Mouse (Mus musculus): ENCODE measurements around the gene Ggt1.

Ggt1 gene

DNA sequence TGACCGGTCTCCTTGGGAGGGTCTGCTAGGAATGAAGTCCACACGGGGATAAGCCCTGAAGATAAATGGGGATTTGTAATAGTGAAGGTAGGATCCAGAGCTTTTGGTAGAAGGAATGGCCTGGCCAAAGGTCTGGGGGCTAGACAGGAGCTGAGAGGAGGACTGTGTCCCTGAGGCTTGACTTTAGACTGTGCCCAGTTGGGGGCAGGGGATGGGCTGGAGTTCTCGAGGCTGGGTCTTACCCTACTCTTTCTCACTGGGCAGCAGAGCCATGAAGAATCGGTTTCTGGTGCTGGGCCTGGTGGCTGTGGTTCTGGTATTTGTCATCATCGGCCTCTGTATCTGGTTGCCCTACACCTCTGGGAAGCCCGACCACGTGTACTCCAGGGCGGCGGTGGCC lies 12.6 kb downstream of the Ggt1 start:
- in situ Hi-C loops (cut with MboI), result no loop called here

DNA sequence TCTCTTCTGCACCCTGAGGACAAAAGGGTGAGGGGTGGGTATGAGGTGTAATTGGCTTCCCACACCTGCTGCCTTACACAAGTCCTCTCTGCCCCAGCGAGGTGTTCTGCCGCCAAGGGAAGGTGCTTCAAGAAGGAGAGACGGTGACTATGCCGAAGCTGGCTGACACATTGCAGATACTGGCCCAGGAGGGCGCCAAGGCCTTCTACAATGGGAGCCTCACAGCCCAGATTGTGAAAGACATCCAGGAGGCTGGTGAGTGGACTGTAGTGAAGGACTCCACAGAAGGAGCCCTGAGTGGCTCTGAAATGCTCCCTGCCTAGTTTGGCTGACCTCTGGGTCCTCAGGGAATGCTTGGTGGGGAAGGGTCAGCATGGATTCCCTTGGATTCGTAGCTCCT lies 17.7 kb downstream of the Ggt1 start:
- in situ Hi-C loops (cut with MboI), result no loop called here

DNA sequence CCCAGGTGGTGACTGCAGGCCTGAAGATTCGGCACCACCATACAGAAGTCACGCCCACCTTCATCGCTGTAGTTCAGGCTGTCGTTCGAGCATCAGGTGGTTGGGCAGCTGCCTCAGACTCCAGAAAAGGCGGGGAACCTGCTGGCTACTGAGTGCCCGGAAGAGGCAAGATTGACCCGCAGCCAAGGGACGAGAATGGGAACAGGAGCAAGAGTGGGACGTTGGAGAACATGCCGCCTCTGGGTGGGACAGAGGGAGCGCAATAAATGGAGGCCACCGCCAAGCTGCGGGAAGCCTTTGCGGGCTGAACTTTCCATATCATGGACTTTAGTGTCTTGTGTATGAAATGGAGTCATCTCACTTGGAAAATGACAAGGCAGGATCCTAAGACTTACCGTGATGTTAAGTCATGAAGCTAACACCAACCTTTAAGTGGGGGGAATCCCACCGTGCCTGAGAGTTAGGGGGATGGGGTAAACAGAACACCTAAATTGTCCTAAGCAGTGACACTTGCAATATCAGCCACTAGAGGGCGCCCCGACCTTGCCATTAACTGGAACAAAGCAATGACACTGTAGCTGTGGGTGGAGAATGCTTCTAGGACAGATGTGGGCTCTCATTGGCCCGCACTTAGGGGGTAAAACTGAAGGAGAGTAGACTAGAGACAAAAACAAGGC lies 24.6 kb downstream of the Ggt1 start:
- in situ Hi-C loops (cut with MboI), result loop anchor here (5.0 kb wide), 1 partner anchor 51 kb away; no protein-coding TSS in a partner anchor

- in situ Hi-C loops (cut with MboI), result loop anchor here (5.0 kb wide), 1 partner anchor 51 kb away; no protein-coding TSS in a partner anchor
These were observed 25.1 kb downstream of the Ggt1 start for GRCm38 (mm10) chr10:75586553-75586879.

- in situ Hi-C loops (cut with MboI), result loop anchor here (5.0 kb wide), 1 partner anchor 50 kb away; no protein-coding TSS in a partner anchor
These were observed 26.4 kb downstream of the Ggt1 start for GRCm38 (mm10) chr10:75587781-75588180.

GRCm38 (mm10) chr10:75588336-75588735 lies 26.9 kb downstream of the Ggt1 start:
- in situ Hi-C loops (cut with MboI), result loop anchor here (5.0 kb wide), 1 partner anchor 49 kb away; no protein-coding TSS in a partner anchor

DNA sequence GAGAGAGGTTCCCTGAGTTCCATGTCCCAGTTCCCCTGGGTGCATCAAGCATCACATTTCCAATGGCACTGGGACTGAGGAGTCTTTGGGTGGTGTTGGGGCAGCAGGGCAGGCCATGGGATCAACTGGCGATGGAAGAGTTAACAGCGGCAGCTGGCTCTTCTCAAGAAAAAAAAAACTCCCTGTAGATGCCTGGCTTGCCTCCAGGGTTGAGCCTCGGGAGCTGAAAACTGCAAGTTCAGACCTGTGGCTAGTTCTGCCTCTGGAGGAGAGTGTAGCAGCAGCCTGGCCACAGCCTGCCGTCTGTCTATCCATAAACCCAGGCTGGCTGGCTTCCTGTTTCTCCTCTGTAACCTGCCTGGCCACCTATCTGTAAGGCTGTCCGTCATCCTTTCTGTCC lies 27.7 kb downstream of the Ggt1 start, which contains the start of gene Ggt5:
Gene Ggt5, plus strand, starts transcription at position 212 of the 400 bp plus-strand sequence.
- in situ Hi-C loops (cut with MboI), result loop anchor here (5.0 kb wide), 1 partner anchor 48 kb away; no protein-coding TSS in a partner anchor

GRCm38 (mm10) chr10:75589651-75590050 lies 28.2 kb downstream of the Ggt1 start:
- in situ Hi-C loops (cut with MboI), result loop anchor here (5.0 kb wide), 1 partner anchor 48 kb away; no protein-coding TSS in a partner anchor

DNA sequence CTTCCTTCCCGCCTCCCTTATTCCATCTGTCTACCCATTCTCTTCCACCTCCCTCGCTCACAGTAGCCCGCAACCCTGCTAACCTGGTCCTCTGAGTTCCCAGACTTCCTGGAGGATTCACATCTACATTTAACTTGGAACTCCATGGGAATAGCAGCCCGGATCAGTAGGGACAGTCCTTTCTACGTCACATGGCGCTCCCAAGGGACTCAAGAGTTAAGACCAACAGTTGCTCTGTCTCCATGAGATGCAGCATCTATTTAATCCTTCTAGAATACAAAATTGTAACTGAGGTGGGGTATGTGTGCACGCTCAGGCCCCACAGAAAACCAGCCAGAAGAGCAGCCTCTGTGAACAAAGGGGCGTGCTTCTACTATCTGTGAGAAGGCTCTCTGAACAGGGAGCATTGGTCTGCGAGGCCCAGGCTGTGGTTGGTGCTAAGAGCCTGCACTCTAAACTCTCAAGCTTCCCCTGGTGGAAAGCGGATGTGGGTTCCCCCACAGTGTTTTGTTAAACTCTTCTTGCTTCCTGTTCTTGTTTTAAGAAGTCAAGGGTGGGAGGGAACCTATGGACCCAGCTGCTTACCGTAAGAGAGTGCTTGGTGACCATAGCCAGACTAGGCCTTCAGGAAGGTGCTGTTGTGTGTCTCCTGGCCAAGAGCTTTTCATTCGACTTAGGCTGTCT lies 29.9 kb downstream of the Ggt1 start:
- in situ Hi-C loops (cut with MboI), result no loop called here

- in situ Hi-C loops (cut with MboI), result no loop called here
These were observed 31.2 kb downstream of the Ggt1 start for GRCm38 (mm10) chr10:75592585-75592984.

- in situ Hi-C loops (cut with MboI), result no loop called here
These were observed 34.6 kb downstream of the Ggt1 start for GRCm38 (mm10) chr10:75595981-75596380.

DNA sequence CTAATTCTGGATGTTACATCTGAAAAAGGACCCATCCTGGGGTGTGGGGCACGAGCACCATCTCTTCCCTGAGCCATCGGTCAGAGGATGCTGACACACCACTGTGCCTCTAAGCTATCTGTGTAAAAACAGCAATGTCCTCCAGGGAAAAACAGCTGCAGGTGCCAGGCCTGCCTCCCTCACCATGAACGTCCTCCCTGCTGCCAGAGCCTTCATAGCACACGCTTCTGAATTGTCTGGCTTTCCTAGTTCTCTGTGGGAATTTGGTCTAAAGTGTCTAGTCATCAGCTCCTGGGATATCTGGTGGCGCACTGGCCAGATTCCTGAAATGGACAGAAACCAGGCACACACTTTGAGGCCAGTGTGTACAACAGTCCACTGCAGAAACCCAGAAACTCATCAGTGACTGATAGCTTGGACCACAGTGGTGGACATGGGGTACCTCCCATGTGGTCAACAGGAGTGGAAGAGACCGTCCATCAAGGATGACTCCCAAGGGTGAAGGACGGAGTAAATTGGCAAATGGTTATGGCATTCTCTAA lies 38.9 kb downstream of the Ggt1 start:
- in situ Hi-C loops (cut with MboI), result no loop called here

DNA sequence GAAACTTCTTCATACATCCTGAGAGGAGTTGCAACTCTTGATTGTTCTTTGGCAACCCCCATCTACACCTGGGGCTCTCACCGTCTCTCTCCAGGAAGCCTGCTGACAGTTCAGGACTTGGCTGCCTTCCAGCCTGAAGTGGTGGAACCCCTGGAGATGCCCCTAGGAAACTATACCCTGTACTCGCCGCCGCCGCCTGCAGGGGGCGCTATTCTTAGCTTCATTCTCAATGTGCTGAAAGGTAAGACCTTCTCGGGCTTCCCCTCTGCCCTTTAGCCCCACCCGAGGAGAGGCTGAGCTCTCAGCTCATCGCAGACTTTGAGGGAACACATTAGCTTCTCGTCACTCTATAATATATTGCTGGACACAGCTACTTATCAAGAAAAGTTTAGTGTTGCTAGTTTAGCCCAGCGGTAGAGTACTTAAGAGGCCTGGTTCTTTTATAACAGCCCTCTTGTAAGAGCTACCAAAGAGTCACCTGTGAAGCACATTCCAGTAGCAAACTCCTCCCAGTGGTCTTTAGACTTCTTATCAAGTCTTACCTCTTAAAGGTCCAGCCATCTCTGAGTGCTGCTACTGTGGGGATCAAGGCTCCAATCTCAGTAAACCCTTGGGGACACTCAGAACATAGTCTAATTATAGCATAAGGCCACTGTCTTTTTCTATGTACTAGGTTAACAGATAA lies 43.9 kb downstream of the Ggt1 start:
- in situ Hi-C loops (cut with MboI), result no loop called here

GRCm38 (mm10) chr10:75607253-75607652 lies 45.8 kb downstream of the Ggt1 start:
- in situ Hi-C loops (cut with MboI), result no loop called here

DNA sequence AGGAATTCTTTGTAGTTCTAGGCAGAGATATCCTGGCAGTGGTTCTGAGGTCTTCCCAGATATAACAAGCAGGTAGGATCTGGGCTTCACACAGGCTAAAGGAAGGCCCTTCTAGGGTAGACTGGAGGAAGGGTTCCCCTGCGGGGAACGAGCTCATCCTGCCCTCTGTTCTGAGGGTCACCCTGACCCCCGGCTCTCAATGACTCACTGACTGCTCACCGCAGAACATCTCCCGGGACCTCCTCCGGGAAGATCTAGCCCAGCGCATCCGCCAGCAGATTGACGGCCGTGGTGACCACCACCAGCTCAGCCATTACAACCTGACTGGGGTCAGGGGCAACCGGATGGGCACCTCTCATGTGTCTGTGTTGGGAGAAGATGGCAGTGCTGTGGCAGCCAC lies 47.6 kb downstream of the Ggt1 start:
- in situ Hi-C loops (cut with MboI), result no loop called here

DNA sequence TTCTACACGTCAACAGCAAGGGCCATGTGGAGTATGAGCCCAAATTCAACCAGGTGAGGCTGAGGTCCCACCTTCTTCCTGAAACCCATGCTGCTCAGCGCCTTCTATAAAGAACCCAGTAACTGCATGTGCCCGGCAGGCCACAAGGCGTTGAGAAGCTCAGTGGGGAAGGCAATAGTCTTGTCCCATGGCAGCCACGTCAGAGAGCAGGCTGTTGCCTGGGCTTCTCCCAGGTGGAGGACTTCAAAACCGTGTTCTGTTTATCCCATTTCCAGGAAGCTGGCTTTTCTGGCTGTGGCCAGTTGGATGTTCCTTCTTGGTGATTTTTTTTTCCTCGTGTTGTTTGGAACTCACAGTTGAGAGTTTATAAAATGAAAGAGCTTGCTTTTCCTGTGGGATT lies 49.1 kb downstream of the Ggt1 start:
- in situ Hi-C loops (cut with MboI), result no loop called here

- in situ Hi-C loops (cut with MboI), result no loop called here
These were observed 54.6 kb downstream of the Ggt1 start for GRCm38 (mm10) chr10:75616044-75616443.

GRCm38 (mm10) chr10:75620818-75621217 lies 59.4 kb downstream of the Ggt1 start:
- in situ Hi-C loops (cut with MboI), result no loop called here

- in situ Hi-C loops (cut with MboI), result no loop called here
These were observed 64.5 kb downstream of the Ggt1 start for GRCm38 (mm10) chr10:75625920-75626319.

GRCm38 (mm10) chr10:75626991-75627390 lies 65.6 kb downstream of the Ggt1 start:
- in situ Hi-C loops (cut with MboI), result no loop called here

- in situ Hi-C loops (cut with MboI), result no loop called here
These were observed 66.1 kb downstream of the Ggt1 start for GRCm38 (mm10) chr10:75627490-75627889.

DNA sequence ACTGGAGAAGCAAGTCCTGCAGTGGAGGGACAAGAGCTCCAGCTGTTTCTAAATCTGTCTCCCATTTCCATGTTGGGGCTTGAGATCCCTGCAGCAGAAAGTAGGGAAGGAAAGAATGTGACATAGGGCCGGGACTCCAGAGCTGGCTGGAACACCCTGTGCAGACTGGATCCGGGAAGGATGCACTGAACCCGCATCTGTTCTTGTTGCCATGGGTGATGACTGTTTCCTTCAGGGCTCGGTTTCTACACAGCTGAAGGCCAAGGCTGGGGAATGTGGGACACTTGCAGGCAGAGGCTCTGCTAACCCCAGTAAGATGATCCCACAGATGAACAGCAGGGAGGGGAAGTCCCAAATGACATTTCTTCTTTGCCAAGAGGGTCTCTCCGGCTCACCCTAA lies 71.2 kb downstream of the Ggt1 start:
- in situ Hi-C loops (cut with MboI), result no loop called here
